Mouse (Mus musculus) hindbrain, embryonic 15.5 days (tissue): ENCODE results near the gene Zbed6. TPM values are rescaled to one million over a fixed set of nuclear protein-coding genes. Genes with fewer than 3 reads are reported as not detected.

Experiments used
- ATAC-seq: fragments of 200-750 bp; cut with Nextera tagmentation; 2 replicates; pipeline ENCODE4 v1.8.0; 2017; ENCODE audit warnings: low read depth, moderate number of reproducible peaks, moderate TSS enrichment; ENCODE audit not compliant: low FRiP score
- H3K27ac ChIP-seq: fragments of 300-500 bp; sonication (generic); replicated peaks from 2 replicates; pipeline ENCODE4 v1.5.1; 2015; ENCODE audit warnings: mild to moderate bottlenecking, inconsistent platforms
- H3K27me3 ChIP-seq: fragments of 300-500 bp; sonication (generic); 2 replicates; pipeline ENCODE4 v1.6.1; 2015; ENCODE audit warnings: control low read depth, inconsistent platforms
- H3K36me3 ChIP-seq: fragments of 300-500 bp; sonication (generic); 2 replicates; pipeline ENCODE4 v1.6.1; 2015; ENCODE audit warnings: control low read depth, inconsistent platforms
- H3K4me1 ChIP-seq: fragments of 300-500 bp; sonication (generic); replicated peaks from 2 replicates; pipeline ENCODE4 v1.6.1; 2015; ENCODE audit warnings: control low read depth, inconsistent platforms
- H3K4me2 ChIP-seq: fragments of 300-500 bp; sonication (generic); 2 replicates; pipeline ENCODE4 v1.6.1; 2015; ENCODE audit warnings: moderate library complexity, mild to moderate bottlenecking, inconsistent platforms
- H3K4me3 ChIP-seq: fragments of 300-500 bp; sonication (generic); 2 replicates; pipeline ENCODE4 v1.5.1; 2015; ENCODE audit warnings: mild to moderate bottlenecking, inconsistent platforms
- H3K9ac ChIP-seq: fragments of 300-500 bp; sonication (generic); 2 replicates; pipeline ENCODE4 v1.6.1; 2015; ENCODE audit warnings: inconsistent platforms
- H3K9me3 ChIP-seq: fragments of 300-500 bp; sonication (generic); 2 replicates; pipeline ENCODE4 v1.6.1; 2016; ENCODE audit warnings: control low read depth, inconsistent platforms
- WGBS: fragments of 180-500 bp; shearing (Covaris S2); methylation state at CpG from one replicate; pipeline ENCODE4 v1.1.7; 2015; 5-methylcytosine and 5-hydroxymethylcytosine counted together
- polyA plus RNA-seq: library from polyadenylated mRNA; unstranded; fragments of >200 nt; fragmentation: Nextera tagmentation; extraction: Ambion mirVana; gene quantifications from 2 replicates; pipeline ENCODE4 v1.2.1, GENCODE M21; 2015

The Zbed6 gene
- polyA plus RNA-seq, 1 experiment from 2014 or later = not detected

DNA sequence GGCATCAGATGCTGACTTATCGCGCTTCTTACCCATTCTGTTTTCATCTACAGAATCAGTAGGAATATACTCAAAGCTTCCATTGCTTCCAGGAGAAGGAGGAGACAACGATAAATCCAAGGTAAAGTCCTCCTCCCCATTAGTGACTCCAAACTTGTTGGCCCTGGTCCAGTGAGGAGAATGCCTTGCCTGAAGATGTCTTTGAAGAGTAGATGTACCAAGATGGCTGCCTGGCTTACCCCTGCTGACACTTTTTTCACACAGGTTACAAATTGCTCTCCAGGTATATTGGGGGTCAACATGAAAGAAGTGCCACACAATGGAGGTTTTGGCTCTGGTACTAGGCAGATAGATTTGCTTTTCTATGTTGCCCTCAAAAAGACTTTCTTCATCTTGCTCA lies 1.8 kb downstream of the Zbed6 start:
- H3K36me3 ChIP-seq = 0 out of 2 replicates have a peak, but pooled peaks cover 7% of the 10 kb centered on the region
- WGBS = 83% methylated on average over 3 of the region's 3 CpGs
- H3K4me3 ChIP-seq = no peak overlapping the region
- no peak overlapping the region for H3K9ac ChIP-seq
- no peak for ATAC-seq
- peaks cover 52% of the 10 kb centered on the region for H3K4me1 ChIP-seq
- H3K9me3 ChIP-seq = no peaks in the 10 kb centered on the region
- H3K4me2 ChIP-seq = peak overlapping the region; percentile 3; the same call in 1 of the 2 replicates
- H3K27ac ChIP-seq = no peak overlapping the region
- no peaks in the 10 kb centered on the region for H3K27me3 ChIP-seq

GRCm38 (mm10) chr1:133656811-133657210 lies 3.9 kb downstream of the Zbed6 start:
- WGBS = 66% methylated on average over 5 of the region's 5 CpGs
- Histone ChIP-seq H3K9ac (no peak overlapping the region), H3K9me3 (no peaks in the 10 kb centered on the region), H3K36me3 (0 out of 2 replicates have a peak, but pooled peaks cover 7% of the 10 kb centered on the region), H3K27me3 (no peaks in the 10 kb centered on the region), H3K27ac (no peak overlapping the region), H3K4me2 (no peak overlapping the region), H3K4me1 (peaks cover 59% of the 10 kb centered on the region), H3K4me3 (no peak overlapping the region)
- no peak for ATAC-seq

GRCm38 (mm10) chr1:133653033-133653432 lies 7.7 kb downstream of the Zbed6 start:
- 93% methylated on average over 1 of the region's 1 CpGs for WGBS
- Histone ChIP-seq H3K36me3 (0 out of 2 replicates have a peak, but pooled peaks cover 7% of the 10 kb centered on the region), H3K27ac (no peak overlapping the region), H3K27me3 (no peaks in the 10 kb centered on the region), H3K9me3 (no peaks in the 10 kb centered on the region), H3K9ac (no peak overlapping the region), H3K4me2 (no peak overlapping the region), H3K4me3 (no peak overlapping the region), H3K4me1 (peaks cover 38% of the 10 kb centered on the region)
- no peak for ATAC-seq

- no peak for ATAC-seq
- peaks cover 15% of the 10 kb centered on the region for H3K4me1 ChIP-seq
- no peaks in the 10 kb centered on the region for H3K27me3 ChIP-seq
- H3K9me3 ChIP-seq = no peaks in the 10 kb centered on the region
- H3K4me3 ChIP-seq = no peak overlapping the region
- no peak overlapping the region for H3K27ac ChIP-seq
- no peak overlapping the region for H3K9ac ChIP-seq
- peaks cover 12% of the 10 kb centered on the region for H3K36me3 ChIP-seq
- WGBS = 95% methylated on average over 7 of the region's 7 CpGs
- no peak overlapping the region for H3K4me2 ChIP-seq
Observed at GRCm38 (mm10) chr1:133650288-133651055, 10.2 kb downstream of the Zbed6 start.

DNA sequence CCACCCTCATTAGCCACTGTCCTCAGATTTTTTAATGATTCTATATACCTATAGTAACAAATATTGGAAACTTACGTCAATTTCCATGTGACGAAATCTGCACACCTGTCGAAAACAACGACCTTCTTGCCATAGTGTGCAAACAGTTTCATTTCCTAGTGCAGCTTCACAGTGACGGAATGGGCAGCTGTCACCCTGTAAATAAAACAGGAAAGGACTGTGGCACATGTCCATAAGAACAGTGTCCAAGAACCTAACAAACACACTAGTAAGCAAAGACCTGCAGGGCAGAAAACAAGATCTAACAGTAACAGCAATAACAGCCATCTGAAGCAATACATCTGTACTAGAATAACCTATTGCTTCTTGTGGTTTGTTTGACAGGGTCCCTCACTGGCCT lies 15.0 kb downstream of the Zbed6 start:
- ATAC-seq = no peak
- 96% methylated on average over 5 of the region's 5 CpGs for WGBS
- H3K4me3 ChIP-seq = no peak overlapping the region
- no peaks in the 10 kb centered on the region for H3K4me1 ChIP-seq
- H3K27ac ChIP-seq = no peak overlapping the region
- H3K4me2 ChIP-seq = no peak overlapping the region
- H3K36me3 ChIP-seq = peaks cover 56% of the 10 kb centered on the region
- H3K27me3 ChIP-seq = no peaks in the 10 kb centered on the region
- H3K9me3 ChIP-seq = no peaks in the 10 kb centered on the region
- no peak overlapping the region for H3K9ac ChIP-seq

DNA sequence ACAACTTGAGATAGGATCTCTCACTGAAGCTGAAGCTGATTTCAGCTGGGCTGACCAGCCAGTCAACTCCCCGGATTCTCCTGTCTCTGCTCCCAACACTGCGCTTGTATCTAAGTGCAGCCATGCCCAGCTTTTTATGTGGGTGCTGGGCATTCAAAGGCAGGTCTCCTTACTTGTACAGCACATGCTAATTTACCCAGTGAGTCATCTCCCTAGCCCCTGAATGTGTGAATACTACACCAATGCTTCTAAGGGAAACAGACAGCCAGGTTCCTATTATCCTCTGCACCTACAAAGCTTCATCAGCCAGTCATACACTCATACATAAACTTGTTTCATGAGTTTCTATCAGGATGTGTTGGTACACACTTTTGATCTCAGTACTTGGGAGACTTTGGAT lies 19.5 kb downstream of the Zbed6 start:
- Histone ChIP-seq H3K9me3 (no peaks in the 10 kb centered on the region), H3K9ac (no peak overlapping the region), H3K27me3 (no peaks in the 10 kb centered on the region), H3K4me3 (no peak overlapping the region), H3K36me3 (peaks cover 89% of the 10 kb centered on the region), H3K4me2 (no peak overlapping the region), H3K27ac (no peak overlapping the region), H3K4me1 (no peaks in the 10 kb centered on the region)
- no peak for ATAC-seq
- WGBS = 98% methylated on average over 2 of the region's 2 CpGs

DNA sequence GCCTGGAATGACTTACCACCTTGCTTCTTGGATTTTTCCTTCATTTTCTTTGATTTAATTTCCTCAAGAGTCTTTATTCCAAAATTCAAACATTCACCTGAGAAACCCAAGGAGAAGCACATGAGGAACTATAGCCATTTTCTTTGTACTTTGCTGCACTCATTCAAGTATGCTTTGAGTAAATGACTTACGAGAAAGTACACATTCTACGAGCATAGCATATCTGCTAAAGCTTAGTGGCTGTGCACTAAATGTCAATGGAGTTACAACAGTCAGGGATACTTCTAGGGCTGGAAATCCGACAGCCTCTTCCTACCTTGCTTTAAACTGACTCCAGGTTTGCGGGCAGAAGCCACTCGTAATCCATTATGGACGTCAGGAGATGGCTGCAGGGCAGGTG lies 22.2 kb downstream of the Zbed6 start:
- H3K4me1 ChIP-seq = no peaks in the 10 kb centered on the region
- H3K27me3 ChIP-seq = no peaks in the 10 kb centered on the region
- no peak for ATAC-seq
- H3K9me3 ChIP-seq = no peaks in the 10 kb centered on the region
- WGBS = 92% methylated on average over 6 of the region's 6 CpGs
- no peak overlapping the region for H3K4me2 ChIP-seq
- no peak overlapping the region for H3K9ac ChIP-seq
- no peak overlapping the region for H3K4me3 ChIP-seq
- H3K27ac ChIP-seq = no peak overlapping the region
- peaks cover 85% of the 10 kb centered on the region for H3K36me3 ChIP-seq

DNA sequence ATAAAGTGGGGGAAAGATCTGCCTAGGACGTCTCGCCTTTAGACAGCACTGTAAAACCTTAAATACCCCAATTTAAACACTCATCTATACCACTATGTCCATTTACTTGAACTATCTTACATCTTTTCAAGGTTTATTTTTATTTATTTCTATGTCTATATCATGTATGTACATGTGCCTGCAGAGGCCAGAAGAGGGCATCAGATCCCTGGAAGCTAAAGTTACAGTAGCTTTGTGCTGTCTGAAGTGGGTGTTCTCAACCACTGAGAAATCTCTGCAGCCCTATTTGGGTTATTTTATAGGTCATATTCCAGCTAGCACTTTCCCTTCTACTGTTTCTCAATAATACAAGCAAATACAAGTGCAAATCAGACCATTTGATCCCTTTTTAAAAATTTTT lies 28.5 kb downstream of the Zbed6 start:
- Histone ChIP-seq H3K36me3 (peaks cover 67% of the 10 kb centered on the region), H3K4me2 (no peak overlapping the region), H3K27me3 (no peaks in the 10 kb centered on the region), H3K27ac (no peak overlapping the region), H3K9ac (no peak overlapping the region), H3K9me3 (no peaks in the 10 kb centered on the region), H3K4me3 (no peak overlapping the region), H3K4me1 (no peaks in the 10 kb centered on the region)
- 96% methylated on average over 2 of the region's 2 CpGs for WGBS
- no peak for ATAC-seq

DNA sequence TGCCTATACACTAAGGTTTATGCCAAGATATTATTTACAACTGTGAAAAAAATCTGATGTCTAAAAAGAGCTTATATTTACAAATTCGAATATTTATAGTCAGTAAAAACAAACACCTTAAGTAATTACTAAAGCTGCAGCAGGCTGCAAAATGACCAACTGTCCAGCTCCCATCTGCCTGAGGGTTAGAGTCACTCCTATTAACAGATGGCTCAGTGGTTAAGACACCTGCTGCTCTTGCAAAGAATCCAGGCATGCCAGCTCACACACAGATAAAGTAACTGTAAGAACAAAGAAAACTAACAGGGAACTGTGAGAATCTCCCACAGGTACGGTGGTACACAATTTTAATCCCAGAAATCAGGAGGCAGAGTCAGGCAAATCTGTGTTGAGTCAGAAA lies 35.6 kb downstream of the Zbed6 start:
- H3K9ac ChIP-seq = no peak overlapping the region
- H3K4me2 ChIP-seq = no peak overlapping the region
- no peak for ATAC-seq
- H3K4me1 ChIP-seq = no peaks in the 10 kb centered on the region
- no peak overlapping the region for H3K27ac ChIP-seq
- peaks cover 71% of the 10 kb centered on the region for H3K36me3 ChIP-seq
- no peaks in the 10 kb centered on the region for H3K27me3 ChIP-seq
- H3K4me3 ChIP-seq = no peak overlapping the region
- H3K9me3 ChIP-seq = no peaks in the 10 kb centered on the region
- 77% methylated on average over 2 of the region's 2 CpGs for WGBS

DNA sequence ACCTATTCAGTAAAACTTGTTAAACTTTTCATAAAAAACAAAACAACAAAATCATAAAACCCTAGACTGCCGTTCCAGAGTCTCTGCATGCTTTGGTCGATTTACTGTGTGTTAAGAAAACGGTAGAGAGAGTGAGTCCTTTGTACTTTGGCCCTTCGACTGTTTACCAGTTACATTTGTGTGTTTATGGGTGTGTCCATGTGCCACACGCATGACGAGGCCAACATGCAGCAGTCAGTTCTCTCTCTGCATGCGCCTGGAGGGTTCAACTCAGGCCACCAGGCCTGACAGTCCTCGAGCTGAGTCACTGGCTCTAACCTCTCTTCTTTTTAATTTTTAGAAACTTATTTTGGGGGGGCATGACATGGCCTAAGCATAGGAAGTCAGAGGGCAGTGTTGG lies 42.4 kb downstream of the Zbed6 start:
- ATAC-seq = no peak
- WGBS = 85% methylated on average over 8 of the region's 8 CpGs
- Histone ChIP-seq H3K4me1 (no peaks in the 10 kb centered on the region), H3K27me3 (no peaks in the 10 kb centered on the region), H3K9ac (no peak overlapping the region), H3K4me3 (no peak overlapping the region), H3K9me3 (no peaks in the 10 kb centered on the region), H3K27ac (no peak overlapping the region), H3K36me3 (peaks cover 46% of the 10 kb centered on the region), H3K4me2 (no peak overlapping the region)

DNA sequence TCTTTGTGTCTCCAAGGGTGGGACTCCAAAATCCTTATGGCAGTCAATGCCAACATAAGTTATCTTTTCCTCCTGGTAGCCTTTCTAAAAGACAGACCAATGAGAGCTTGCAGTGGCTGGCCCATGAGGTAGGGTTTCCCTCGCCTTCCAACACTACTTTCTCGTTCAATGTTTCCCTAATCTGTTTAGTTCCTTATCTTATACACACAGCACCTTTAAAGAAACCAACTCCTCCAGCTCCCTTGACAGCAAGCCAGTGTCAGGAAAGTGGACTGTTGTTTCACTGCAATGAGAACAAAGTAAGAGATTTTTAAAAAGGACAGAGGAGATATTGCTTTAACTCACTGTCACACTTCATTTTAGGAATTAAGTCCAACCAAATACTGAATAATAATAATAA lies 42.8 kb downstream of the Zbed6 start:
- H3K4me3 ChIP-seq = no peak overlapping the region
- no peaks in the 10 kb centered on the region for H3K9me3 ChIP-seq
- no peaks in the 10 kb centered on the region for H3K27me3 ChIP-seq
- no peaks in the 10 kb centered on the region for H3K4me1 ChIP-seq
- H3K9ac ChIP-seq = no peak overlapping the region
- ATAC-seq = no peak
- WGBS = 71% methylated on average over 2 of the region's 2 CpGs
- no peak overlapping the region for H3K27ac ChIP-seq
- peaks cover 41% of the 10 kb centered on the region for H3K36me3 ChIP-seq
- H3K4me2 ChIP-seq = no peak overlapping the region

DNA sequence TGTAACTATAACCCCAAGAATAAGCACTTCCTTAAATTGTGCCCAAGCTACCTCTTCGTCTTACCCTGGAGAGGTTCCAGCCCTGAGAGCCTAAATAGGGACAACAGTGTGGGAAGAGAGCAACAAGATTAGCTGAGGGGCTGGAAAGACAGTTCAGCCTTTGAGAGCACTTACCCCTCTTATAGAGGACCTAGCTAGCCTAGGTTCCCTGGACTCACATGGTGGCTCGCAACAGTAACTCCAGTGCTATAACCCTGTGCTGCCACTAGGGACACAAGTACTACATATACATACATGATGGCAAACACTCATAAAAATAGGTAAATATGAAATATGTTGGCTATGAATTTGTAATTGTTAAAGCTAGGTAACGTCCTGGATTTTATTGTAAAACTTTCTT lies 46.9 kb downstream of the Zbed6 start:
- no peak overlapping the region for H3K4me3 ChIP-seq
- peaks cover 5% of the 10 kb centered on the region for H3K4me1 ChIP-seq
- H3K27ac ChIP-seq = no peak overlapping the region
- 78% methylated on average over 3 of the region's 3 CpGs for WGBS
- no peak for ATAC-seq
- H3K36me3 ChIP-seq = peaks cover 9% of the 10 kb centered on the region; the same call in 1 of the 2 replicates
- no peak overlapping the region for H3K4me2 ChIP-seq
- H3K27me3 ChIP-seq = no peaks in the 10 kb centered on the region
- no peaks in the 10 kb centered on the region for H3K9me3 ChIP-seq
- H3K9ac ChIP-seq = no peak overlapping the region

- Histone ChIP-seq H3K9me3 (no peaks in the 10 kb centered on the region), H3K4me2 (no peak overlapping the region), H3K36me3 (peaks cover 22% of the 10 kb centered on the region), H3K27ac (no peak overlapping the region), H3K27me3 (no peaks in the 10 kb centered on the region), H3K4me3 (no peak overlapping the region), H3K4me1 (peaks cover 21% of the 10 kb centered on the region), H3K9ac (no peak overlapping the region)
- 64% methylated on average over 1 of the region's 1 CpGs for WGBS
- no peak for ATAC-seq
Observed at GRCm38 (mm10) chr1:133611436-133611835, 49.2 kb downstream of the Zbed6 start.
